Mouse (Mus musculus): ENCODE data around the gene Ngef.

Ngef gene

GRCm38 (mm10) chr1:87458045-87458444 lies 115.6 kb downstream of the Ngef start:
- H3K36me3 ChIP-seq (ENCODE audit: insufficient read depth, low read length), result no peaks in the 10 kb centered on the region
- H3K9me3 ChIP-seq (ENCODE audit: low read length), result no peaks in the 10 kb centered on the region
- TF ChIP-seq NANOG (IDR thresholded peaks at IDR 0.05; ENCODE audit: borderline replicate concordance, low read length) (no peak), CTCF (conservative IDR thresholded peaks at IDR 0.05; ENCODE audit: low read length) (no peak), POU5F1 (IDR thresholded peaks at IDR 0.05; ENCODE audit: borderline replicate concordance, low read length) (no peak)
- no peak overlapping the region for H3K4me3 ChIP-seq (replicated peaks; ENCODE audit: low read length)
- H3K4me1 ChIP-seq (replicated peaks; ENCODE audit: low read depth, low read length), result peaks cover 6% of the 10 kb centered on the region; the same call in 1 of the 2 replicates
- no peaks in the 10 kb centered on the region for H3K27me3 ChIP-seq (ENCODE audit: insufficient read depth, low read length)

DNA sequence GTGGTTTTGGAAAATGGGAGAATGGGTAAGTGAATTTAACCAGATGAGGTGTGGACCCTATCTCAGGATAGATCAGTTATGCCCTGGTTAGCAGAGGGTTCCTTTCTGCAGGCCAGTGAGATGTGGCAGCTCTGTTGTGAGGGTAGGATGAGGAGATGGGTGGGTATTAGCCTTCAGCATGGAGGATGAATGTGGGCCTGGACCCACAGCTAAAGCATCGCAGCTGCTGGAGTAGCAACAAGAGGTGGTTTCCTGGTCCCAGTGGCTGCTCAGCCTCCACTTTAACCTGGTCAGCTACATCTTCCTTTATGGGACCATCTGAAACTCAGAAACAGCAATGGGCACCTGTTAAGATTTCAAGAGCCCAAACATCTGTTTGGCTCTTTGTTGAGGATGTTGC lies 117.2 kb downstream of the Ngef start:
- Histone ChIP-seq H3K4me1 (replicated peaks; ENCODE audit: low read depth, low read length) (peaks cover 6% of the 10 kb centered on the region; the same call in 1 of the 2 replicates), H3K9me3 (ENCODE audit: low read length) (no peaks in the 10 kb centered on the region), H3K27me3 (ENCODE audit: insufficient read depth, low read length) (no peaks in the 10 kb centered on the region), H3K4me3 (replicated peaks; ENCODE audit: low read length) (no peak overlapping the region), H3K36me3 (ENCODE audit: insufficient read depth, low read length) (peaks cover 4% of the 10 kb centered on the region; the same call in 1 of the 2 replicates)
- TF ChIP-seq NANOG (IDR thresholded peaks at IDR 0.05; ENCODE audit: borderline replicate concordance, low read length) (no peak), POU5F1 (IDR thresholded peaks at IDR 0.05; ENCODE audit: borderline replicate concordance, low read length) (no peak), CTCF (conservative IDR thresholded peaks at IDR 0.05; ENCODE audit: low read length) (no peak)

DNA sequence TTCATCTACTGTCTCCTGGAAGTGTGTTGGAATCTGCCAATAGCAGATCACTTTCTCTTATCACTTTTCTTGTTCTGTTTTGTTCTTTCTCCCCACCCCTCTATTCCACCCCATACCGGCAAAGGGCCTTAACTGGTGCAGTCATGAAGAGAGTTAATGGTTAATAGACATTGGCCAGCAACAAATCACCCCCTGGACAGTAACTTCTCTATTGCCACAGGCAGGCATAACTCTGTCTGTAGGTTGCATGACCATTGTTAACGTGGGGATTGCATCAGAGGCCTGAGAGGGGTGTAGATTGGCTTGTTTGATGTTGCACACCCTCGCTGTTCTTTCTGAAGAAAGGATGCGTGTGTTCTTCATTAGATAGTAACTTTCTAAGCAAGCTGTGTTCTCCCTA lies 124.2 kb downstream of the Ngef start:
- H3K4me1 ChIP-seq (replicated peaks; ENCODE audit: low read depth, low read length), result no peaks in the 10 kb centered on the region
- no peak overlapping the region for H3K4me3 ChIP-seq (replicated peaks; ENCODE audit: low read length)
- no peaks in the 10 kb centered on the region for H3K27me3 ChIP-seq (ENCODE audit: insufficient read depth, low read length)
- H3K36me3 ChIP-seq (ENCODE audit: insufficient read depth, low read length), result peaks cover 71% of the 10 kb centered on the region
- TF ChIP-seq POU5F1 (IDR thresholded peaks at IDR 0.05; ENCODE audit: borderline replicate concordance, low read length), result no peak
- TF ChIP-seq CTCF (conservative IDR thresholded peaks at IDR 0.05; ENCODE audit: low read length), result no peak
- no peaks in the 10 kb centered on the region for H3K9me3 ChIP-seq (ENCODE audit: low read length)

DNA sequence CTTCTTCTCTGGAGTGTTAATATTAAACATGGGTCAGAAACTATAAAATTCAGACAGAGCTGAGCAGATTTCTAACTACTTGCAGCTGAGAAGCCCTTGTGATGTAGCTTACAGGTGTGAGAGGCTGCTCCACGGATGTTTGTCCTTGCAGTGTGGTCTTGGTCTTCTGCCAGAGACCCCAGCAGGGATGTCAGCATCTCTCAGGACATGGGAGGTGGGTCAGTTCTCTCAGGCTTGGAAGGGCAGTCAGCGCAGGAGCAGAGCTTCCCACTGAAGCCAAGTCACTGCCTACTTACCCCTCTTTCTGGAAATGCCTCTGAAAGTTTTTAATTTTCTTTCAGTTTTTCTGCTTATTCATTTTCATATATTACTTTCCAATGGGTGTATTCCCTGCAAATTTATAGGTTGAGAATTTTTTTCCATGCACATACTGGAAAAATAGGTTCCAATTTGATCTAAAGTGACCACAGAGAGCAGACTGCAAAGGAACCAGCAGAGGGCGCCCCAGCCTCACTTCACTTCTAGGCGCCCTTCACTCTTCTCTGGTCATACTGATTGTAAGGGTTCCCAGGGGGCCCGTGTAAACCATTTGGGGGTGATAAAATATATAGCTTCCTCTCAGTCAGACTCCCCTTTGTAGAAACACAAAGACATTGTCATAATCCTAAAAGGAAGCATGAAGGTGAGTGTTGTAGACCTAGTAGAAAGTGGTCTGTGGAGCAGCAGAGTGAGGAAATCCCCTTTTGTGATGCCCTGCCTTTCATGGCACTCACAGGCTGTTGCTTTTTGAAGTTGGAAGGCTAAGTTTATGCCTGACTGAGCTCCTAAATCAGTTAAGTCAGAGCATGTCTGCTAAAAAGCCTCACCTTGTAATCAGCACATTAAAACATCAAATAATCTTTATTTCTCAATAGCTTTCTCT lies 126.2 kb downstream of the Ngef start:
- H3K4me1 ChIP-seq (replicated peaks; ENCODE audit: low read depth, low read length), result no peaks in the 10 kb centered on the region
- H3K9me3 ChIP-seq (ENCODE audit: low read length), result no peaks in the 10 kb centered on the region
- TF ChIP-seq CTCF (conservative IDR thresholded peaks at IDR 0.05; ENCODE audit: low read length) (peak; percentile 78), POU5F1 (IDR thresholded peaks at IDR 0.05; ENCODE audit: borderline replicate concordance, low read length) (no peak)
- no peaks in the 10 kb centered on the region for H3K27me3 ChIP-seq (ENCODE audit: insufficient read depth, low read length)
- no peak overlapping the region for H3K4me3 ChIP-seq (replicated peaks; ENCODE audit: low read length)
- peaks cover 91% of the 10 kb centered on the region for H3K36me3 ChIP-seq (ENCODE audit: insufficient read depth, low read length)

- Histone ChIP-seq H3K4me3 (replicated peaks; ENCODE audit: low read length) (no peak overlapping the region), H3K4me1 (replicated peaks; ENCODE audit: low read depth, low read length) (0 out of 2 replicates have a peak, but pooled peaks cover 5% of the 10 kb centered on the region)
- TF ChIP-seq NANOG (IDR thresholded peaks at IDR 0.05; ENCODE audit: borderline replicate concordance, low read length), result no peak
- TF ChIP-seq CTCF (conservative IDR thresholded peaks at IDR 0.05; ENCODE audit: low read length), result no peak
- no peak for TF ChIP-seq POU5F1 (IDR thresholded peaks at IDR 0.05; ENCODE audit: borderline replicate concordance, low read length)
Observed at GRCm38 (mm10) chr1:87436583-87436982, 137.1 kb downstream of the Ngef start.

GRCm38 (mm10) chr1:87435125-87435524 lies 138.5 kb downstream of the Ngef start:
- H3K4me1 ChIP-seq (replicated peaks; ENCODE audit: low read depth, low read length), result 0 out of 2 replicates have a peak, but pooled peaks cover 5% of the 10 kb centered on the region
- no peaks in the 10 kb centered on the region for H3K27me3 ChIP-seq (ENCODE audit: insufficient read depth, low read length)
- peaks cover 88% of the 10 kb centered on the region for H3K36me3 ChIP-seq (ENCODE audit: insufficient read depth, low read length)
- H3K4me3 ChIP-seq (replicated peaks; ENCODE audit: low read length), result no peak overlapping the region
- H3K9me3 ChIP-seq (ENCODE audit: low read length), result no peaks in the 10 kb centered on the region
- TF ChIP-seq POU5F1 (IDR thresholded peaks at IDR 0.05; ENCODE audit: borderline replicate concordance, low read length), result no peak
- no peak for TF ChIP-seq NANOG (IDR thresholded peaks at IDR 0.05; ENCODE audit: borderline replicate concordance, low read length)
- TF ChIP-seq CTCF (conservative IDR thresholded peaks at IDR 0.05; ENCODE audit: low read length), result no peak

More at GRCm38 (mm10) chr1:87436583-87436982, 137.1 kb downstream of the Ngef start:
- Histone ChIP-seq H3K36me3 (ENCODE audit: insufficient read depth, low read length) (peaks cover 88% of the 10 kb centered on the region), H3K9me3 (ENCODE audit: low read length) (no peaks in the 10 kb centered on the region), H3K27me3 (ENCODE audit: insufficient read depth, low read length) (no peaks in the 10 kb centered on the region)

Data from E14TG2a.4 (cell line).